Mouse (Mus musculus) heart, adult 2 months (tissue): ENCODE results near the gene Entr1.

ENCODE experiments used
- CTCF ChIP-seq: fragments of 200-600 bp; IDR thresholded peaks from 2 replicates; pipeline ENCODE4 v1.8.1; 2022; ENCODE audit warnings: antibody characterized with exemption, mild to moderate bottlenecking, moderate library complexity
- EP300 ChIP-seq: fragments of 200-500 bp; IDR thresholded peaks from 2 replicates; pipeline ENCODE4 v1.6.1; 2011; ENCODE audit warnings: low read depth, low read length, control low read depth; ENCODE audit not compliant: insufficient read depth
- POLR2A ChIP-seq: fragments of 200-500 bp; IDR thresholded peaks from 2 replicates; pipeline ENCODE4 v1.6.1; 2011; ENCODE audit warnings: mild to moderate bottlenecking, low read depth, low read length, control low read depth; ENCODE audit not compliant: insufficient read depth

DNA sequence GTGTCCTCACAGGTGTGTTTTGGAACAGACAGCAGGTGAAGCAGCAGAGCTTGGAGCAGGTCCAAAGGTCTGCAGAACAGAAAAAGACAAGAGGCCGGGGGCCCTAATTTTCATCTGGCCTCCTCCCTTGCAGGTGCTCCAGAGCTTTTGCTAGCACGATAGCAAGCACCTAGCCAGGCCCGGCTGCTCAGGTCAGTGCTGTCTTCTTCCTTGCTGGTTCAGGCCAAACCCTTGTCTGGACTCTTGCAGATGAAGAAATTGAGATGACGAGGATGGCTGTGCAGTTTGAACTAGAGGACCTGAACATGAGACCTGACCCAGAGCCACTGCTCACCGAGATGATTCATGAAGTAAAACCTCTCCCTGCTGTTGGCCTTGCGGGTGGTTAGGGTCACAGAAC is 2.5 kb upstream of the Entr1 start:
- TF ChIP-seq POLR2A (no peak), CTCF (no peak), EP300 (no peak)
